Mouse (Mus musculus) thymus, adult 2 months (tissue): Measurements from ENCODE around the gene Cnih4.

ENCODE experiments used
- CTCF ChIP-seq: fragments of 200-500 bp; IDR thresholded peaks from 2 replicates; pipeline ENCODE4 v1.5.1; 2012; ENCODE audit warnings: mild to moderate bottlenecking, control low read depth, low read length, moderate library complexity, borderline replicate concordance; ENCODE audit not compliant: control insufficient read depth, poor library complexity, insufficient read depth; ENCODE audit errors: extremely low read depth
- POLR2A ChIP-seq: fragments of 200-500 bp; IDR thresholded peaks from 2 replicates; pipeline ENCODE4 v1.6.1; 2012; ENCODE audit warnings: mild to moderate bottlenecking, low read length, control low read depth, moderate library complexity; ENCODE audit not compliant: control insufficient read depth, poor library complexity, insufficient read depth; ENCODE audit errors: extremely low read depth

GRCm38 (mm10) chr1:181146187-181146586 lies 1.7 kb downstream of the Cnih4 start:
- TF ChIP-seq CTCF: no peak
- TF ChIP-seq POLR2A: no peak
